Mouse (Mus musculus): ENCODE results near the gene Higd1c. TPM values are rescaled to one million over a fixed set of nuclear protein-coding genes. Genes with fewer than 3 reads are reported as not detected.
"Not testable (repeated sequence)": the region's sequence is repeated elsewhere in the genome, so short reads cannot be mapped to it uniquely, and the experiment has no call there.

The Higd1c gene
- polyA plus RNA-seq, 1 experiment from 2014 or later, result not detected

DNA sequence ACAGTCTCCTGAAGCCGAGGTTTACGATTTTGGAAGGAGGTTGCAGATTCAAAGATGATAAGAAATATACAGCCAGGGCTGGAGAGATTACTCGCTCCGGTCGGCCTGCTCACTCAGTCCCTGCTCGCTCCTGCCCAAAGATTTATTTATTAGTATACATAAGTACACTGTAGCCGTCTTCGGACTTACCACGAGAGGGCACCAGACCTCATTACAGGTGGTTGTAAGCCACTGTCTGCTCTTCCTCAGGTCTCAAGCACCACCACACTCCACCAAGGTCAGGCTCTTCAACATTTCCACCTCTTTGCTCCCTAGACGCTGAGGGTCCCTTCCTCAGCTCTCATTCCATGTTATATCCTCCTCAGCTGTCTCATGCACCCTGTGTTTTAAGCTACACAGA lies 26.5 kb upstream of the Higd1c start:
- 41% methylated on average over 10 of the region's 10 CpGs for WGBS
- H3K36me3 ChIP-seq, result not testable (repeated sequence)

DNA sequence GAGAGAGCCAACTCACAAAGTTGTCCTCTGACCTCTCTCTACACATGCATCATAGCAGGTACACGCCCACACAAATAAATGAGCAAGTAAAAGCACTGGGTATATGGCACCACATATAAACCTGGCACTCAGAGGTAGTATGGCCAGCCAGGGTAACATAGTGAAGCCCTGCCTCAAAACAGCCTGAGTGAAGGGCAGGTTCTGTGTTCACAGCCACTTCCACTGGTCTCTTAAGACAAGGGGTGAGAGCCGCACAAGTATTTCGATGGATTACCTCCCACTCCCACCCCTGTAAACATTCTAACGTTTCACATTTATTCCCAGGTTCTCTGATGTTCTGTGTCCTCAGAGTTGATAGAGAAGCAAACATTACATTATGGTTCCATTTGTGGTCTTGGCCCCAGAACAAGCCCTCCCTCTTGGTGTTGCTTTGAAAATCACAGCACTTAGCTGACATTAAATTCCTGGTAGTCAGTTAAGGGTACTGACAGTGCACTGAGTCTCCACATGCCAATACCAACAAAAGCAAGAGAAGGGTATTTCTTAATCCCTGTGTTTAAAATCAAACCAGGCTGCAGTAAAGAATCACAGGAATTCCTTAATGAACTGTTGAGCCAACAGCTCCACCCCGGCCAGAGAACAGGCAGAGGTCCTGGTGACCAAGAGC lies 22.9 kb upstream of the Higd1c start:
- H3K4me3 ChIP-seq; DNase-seq (ENCODE audit: low spot score); H3K27ac ChIP-seq; H3K36me3 ChIP-seq; H3K4me1 ChIP-seq; H3K27me3 ChIP-seq (ENCODE audit: insufficient read depth, poor library complexity, severe bottlenecking); H3K9me3 ChIP-seq: not testable (repeated sequence)
- 81% methylated on average over 5 of the region's 5 CpGs for WGBS

More for the DNA sequence above, 26.5 kb upstream of the Higd1c start:
- H3K9me3 ChIP-seq; H3K27me3 ChIP-seq (ENCODE audit: insufficient read depth, poor library complexity, severe bottlenecking); H3K4me3 ChIP-seq; H3K27ac ChIP-seq; DNase-seq (ENCODE audit: low spot score); H3K4me1 ChIP-seq: not testable (repeated sequence)

DNA sequence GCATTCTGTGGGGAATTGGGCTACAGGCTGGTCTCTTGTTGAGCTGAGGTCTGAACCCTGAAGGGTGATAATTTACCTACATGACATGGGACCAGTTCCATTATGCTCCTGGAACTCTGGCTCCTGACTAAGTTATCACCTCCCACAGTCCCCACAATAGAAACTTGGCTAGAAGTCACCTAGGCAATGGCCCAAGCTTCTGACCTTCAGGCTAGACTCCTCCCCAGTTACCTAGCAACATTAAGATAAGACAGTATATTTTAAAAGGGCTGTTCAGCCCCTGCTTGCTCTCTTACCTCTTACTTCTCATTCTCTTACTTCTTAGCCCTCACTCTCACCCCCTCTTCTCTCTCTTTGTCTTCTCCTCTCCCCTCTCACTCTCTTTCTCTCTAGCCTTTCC lies 18.9 kb upstream of the Higd1c start:
- H3K4me1 ChIP-seq, result peaks cover 15% of the 10 kb centered on the region
- no peak for DNase-seq (ENCODE audit: low spot score)
- no peaks in the 10 kb centered on the region for H3K36me3 ChIP-seq
- H3K4me3 ChIP-seq, result no peak overlapping the region
- H3K27me3 ChIP-seq (ENCODE audit: insufficient read depth, poor library complexity, severe bottlenecking), result no peaks in the 10 kb centered on the region
- H3K27ac ChIP-seq, result no peak overlapping the region
- H3K9me3 ChIP-seq, result 0 out of 2 replicates have a peak, but pooled peaks cover 5% of the 10 kb centered on the region

DNA sequence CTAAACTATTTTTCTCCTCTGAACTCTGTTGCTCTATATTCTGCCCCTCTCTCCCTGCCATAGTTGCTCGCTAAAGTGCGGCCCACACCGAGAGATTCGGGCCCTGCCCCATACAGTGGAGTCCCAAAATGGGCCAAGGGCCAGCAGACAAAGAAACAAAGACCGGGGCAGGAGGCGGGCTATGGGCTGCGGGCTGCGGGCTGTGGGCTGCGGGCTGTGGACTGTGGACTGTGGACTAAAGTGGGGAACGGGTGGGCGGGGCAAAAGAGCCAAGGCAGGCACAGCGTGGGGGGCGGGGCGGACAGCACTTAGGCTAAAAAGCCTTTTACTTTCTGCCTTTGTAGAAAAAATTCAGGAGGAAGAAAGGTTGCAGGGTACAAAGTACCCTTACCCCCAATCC lies 17.6 kb upstream of the Higd1c start:
- 64% methylated on average over 14 of the region's 14 CpGs for WGBS
- DNase-seq (ENCODE audit: low spot score), result no peak
- H3K9me3 ChIP-seq, result 0 out of 2 replicates have a peak, but pooled peaks cover 5% of the 10 kb centered on the region
- no peak overlapping the region for H3K4me3 ChIP-seq
- peaks cover 23% of the 10 kb centered on the region for H3K4me1 ChIP-seq
- H3K36me3 ChIP-seq, result no peaks in the 10 kb centered on the region
- no peak overlapping the region; the same call in 1 of the 2 replicates for H3K27ac ChIP-seq
- H3K27me3 ChIP-seq (ENCODE audit: insufficient read depth, poor library complexity, severe bottlenecking), result no peaks in the 10 kb centered on the region

DNA sequence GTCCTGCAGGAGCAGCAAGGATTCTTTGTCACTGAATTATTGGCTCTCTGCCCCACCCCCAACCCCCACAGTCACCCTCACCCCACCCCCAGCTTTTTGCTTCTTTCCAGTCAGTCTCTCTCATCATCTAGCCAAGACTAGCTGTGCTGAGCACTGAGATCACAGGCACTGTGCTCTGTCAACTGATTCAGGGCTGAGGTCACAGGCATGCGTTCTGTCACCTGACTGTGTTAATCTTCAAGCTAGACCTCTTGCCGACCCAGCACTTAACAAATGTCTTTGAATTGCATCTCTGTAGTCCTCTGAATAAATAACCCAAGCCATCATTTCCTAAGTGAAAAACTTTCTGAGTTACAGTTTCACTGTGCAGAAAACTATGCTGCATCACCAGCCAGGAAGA lies 14.8 kb upstream of the Higd1c start:
- H3K36me3 ChIP-seq, result no peaks in the 10 kb centered on the region
- H3K27ac ChIP-seq, result 0 out of 2 replicates have a peak overlapping the region, but pooled peaks have one; percentile 47
- no peaks in the 10 kb centered on the region for H3K27me3 ChIP-seq (ENCODE audit: insufficient read depth, poor library complexity, severe bottlenecking)
- 0 out of 2 replicates have a peak, but pooled peaks cover 5% of the 10 kb centered on the region for H3K9me3 ChIP-seq
- no peak for DNase-seq (ENCODE audit: low spot score)
- peaks cover 25% of the 10 kb centered on the region for H3K4me1 ChIP-seq
- 33% methylated on average over 2 of the region's 2 CpGs for WGBS
- H3K4me3 ChIP-seq, result 0 out of 2 replicates have a peak overlapping the region, but pooled peaks have one; percentile 12

DNA sequence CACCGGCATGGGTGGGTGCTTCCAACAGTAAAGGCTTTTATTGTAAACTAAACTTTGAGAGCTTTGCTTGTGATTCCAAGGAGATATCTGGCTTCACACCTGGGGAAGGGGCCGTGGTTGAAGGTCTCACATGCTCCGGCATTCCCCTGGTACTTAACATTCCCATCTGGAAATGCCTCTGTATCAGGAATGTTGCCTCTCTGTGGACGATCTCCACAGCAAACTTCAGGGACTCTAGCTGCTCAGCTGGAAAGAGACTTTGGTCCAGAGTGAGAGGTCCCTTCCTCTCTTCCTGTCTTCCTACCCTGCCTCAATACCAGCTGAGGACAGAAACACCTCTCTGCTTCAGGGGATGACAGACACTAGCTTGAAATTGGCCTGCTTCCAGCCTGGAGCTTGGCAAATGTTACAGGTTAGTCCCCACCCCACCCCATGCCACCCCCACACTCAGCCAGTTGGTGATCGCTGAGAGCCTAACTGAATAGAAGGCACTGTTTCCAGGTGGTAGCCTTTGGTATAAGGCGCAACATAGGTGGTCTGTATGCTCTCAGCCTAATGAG lies 12.8 kb upstream of the Higd1c start:
- Histone ChIP-seq H3K4me3 (no peak overlapping the region), H3K36me3 (no peaks in the 10 kb centered on the region), H3K27me3 (ENCODE audit: insufficient read depth, poor library complexity, severe bottlenecking) (no peaks in the 10 kb centered on the region), H3K9me3 (no peaks in the 10 kb centered on the region), H3K4me1 (peaks cover 25% of the 10 kb centered on the region), H3K27ac (0 out of 2 replicates have a peak overlapping the region, but pooled peaks have one; percentile 25)
- 50% methylated on average over 6 of the region's 6 CpGs for WGBS
- peak; percentile 74 for DNase-seq (ENCODE audit: low spot score)

DNA sequence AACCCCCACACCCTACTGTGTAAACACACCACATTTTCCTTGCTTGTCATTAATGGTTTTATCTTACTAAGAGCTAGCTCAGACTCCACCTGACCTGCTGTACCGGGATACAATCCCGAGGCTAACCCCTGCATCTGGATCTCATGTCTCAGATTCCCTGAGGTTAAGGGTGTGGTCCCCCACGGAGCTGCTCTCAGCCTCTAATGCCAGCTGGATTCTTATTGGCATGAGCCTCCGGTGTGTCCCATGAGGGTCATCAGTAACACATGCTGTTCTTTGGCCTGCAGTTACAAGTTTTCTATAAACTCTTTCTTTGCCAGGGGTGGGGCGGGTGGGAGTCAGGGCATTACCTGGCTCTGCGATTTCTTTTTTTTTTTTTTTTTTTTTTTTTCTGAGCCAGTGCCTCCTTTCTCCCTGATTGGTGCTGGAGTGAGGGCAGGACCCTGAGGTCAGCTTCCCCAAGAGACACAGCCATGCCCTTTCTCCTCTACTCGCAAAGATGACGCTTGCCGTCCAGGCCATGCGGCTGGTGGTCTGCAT lies 11.6 kb upstream of the Higd1c start, which contains the start of the genes Methig1 and Mettl7a2:
Methig1 (plus strand) TSS at position 439 of the 540 bp plus-strand sequence.
Mettl7a2 (plus strand) TSS at position 490 of the 540 bp plus-strand sequence.
- DNase-seq (ENCODE audit: low spot score), result no peak
- WGBS, result 82% methylated on average over 10 of the region's 10 CpGs
- H3K9me3 ChIP-seq, result no peaks in the 10 kb centered on the region
- H3K36me3 ChIP-seq, result no peaks in the 10 kb centered on the region
- no peaks in the 10 kb centered on the region; the same call in 1 of the 2 replicates for H3K27me3 ChIP-seq (ENCODE audit: insufficient read depth, poor library complexity, severe bottlenecking)
- H3K27ac ChIP-seq, result no peak within 1 kb of the TSS
- peaks cover 25% of the 10 kb centered on the region for H3K4me1 ChIP-seq
- H3K4me3 ChIP-seq, result no peak within 1 kb of the TSS

DNA sequence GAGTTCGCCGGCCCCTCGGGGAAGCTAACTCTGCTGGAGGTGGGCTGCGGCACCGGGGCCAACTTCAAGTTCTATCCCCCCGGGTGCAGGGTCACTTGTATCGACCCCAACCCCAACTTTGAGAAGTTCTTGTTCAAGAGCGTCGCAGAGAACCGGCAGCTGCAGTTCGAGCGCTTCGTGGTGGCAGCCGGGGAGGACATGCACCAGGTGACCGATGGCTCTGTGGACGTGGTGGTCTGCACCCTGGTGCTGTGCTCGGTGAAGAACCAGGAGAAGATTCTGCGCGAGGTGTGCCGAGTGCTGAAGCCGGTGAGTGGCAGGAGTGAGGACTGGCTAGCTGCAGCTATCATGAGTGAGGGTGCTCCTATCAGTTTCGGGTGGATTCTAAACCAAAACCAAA lies 10.9 kb upstream of the Higd1c start:
- not testable (repeated sequence) for DNase-seq (ENCODE audit: low spot score); H3K4me3 ChIP-seq

DNA sequence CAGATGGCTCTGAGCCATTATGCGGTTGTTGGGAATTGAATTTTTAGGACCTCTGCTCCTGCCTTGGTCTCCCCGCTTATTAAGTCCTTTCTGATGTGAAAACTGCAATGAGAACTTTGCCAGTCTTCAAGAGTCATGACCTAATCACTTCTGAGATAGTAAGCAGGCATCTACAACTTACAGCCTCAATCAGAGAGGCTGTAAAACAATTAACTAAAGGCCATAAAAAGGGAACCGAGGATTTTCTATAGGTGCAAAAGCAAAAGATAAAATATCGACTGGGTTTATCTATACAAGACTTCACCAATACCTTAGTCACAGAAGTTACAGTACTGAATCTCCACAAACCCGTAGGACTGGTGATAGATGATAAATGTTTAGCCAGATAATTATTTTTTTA lies 8.5 kb upstream of the Higd1c start:
- 81% methylated on average over 5 of the region's 5 CpGs for WGBS
- Histone ChIP-seq H3K4me3 (no peak overlapping the region), H3K27me3 (ENCODE audit: insufficient read depth, poor library complexity, severe bottlenecking) (no peaks in the 10 kb centered on the region; the same call in 1 of the 2 replicates), H3K9me3 (no peaks in the 10 kb centered on the region), H3K4me1 (peaks cover 10% of the 10 kb centered on the region), H3K36me3 (no peaks in the 10 kb centered on the region), H3K27ac (no peak overlapping the region)
- DNase-seq (ENCODE audit: low spot score), result no peak

More for the DNA sequence above, 10.9 kb upstream of the Higd1c start:
- not testable (repeated sequence) for H3K27ac ChIP-seq; H3K27me3 ChIP-seq (ENCODE audit: insufficient read depth, poor library complexity, severe bottlenecking); H3K36me3 ChIP-seq; H3K9me3 ChIP-seq
- 84% methylated on average over 22 of the region's 22 CpGs for WGBS
- H3K4me1 ChIP-seq, result peaks cover 22% of the 10 kb centered on the region

DNA sequence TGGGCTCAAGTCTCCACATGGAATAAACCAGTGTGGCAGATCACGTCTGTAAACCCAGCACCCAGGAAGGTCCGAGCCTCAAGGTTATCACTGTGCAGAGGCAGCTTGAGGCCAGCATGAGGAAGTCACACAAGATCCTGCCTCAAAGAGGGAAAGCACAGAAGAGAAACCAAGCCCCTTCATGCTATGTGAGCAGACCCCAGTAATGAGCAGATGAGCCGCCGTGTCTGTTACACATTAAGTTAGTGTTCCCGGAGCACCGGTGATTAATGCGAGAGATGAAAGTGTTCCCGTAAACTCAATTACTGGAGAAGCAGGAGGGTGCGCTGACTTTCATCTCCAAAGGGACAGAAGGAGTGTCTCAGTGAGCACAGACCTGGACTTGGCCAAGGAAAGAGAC lies 1.6 kb downstream of the Higd1c start:
- H3K36me3 ChIP-seq; DNase-seq (ENCODE audit: low spot score): not testable (repeated sequence)
- WGBS, result 79% methylated on average over 9 of the region's 9 CpGs

DNA sequence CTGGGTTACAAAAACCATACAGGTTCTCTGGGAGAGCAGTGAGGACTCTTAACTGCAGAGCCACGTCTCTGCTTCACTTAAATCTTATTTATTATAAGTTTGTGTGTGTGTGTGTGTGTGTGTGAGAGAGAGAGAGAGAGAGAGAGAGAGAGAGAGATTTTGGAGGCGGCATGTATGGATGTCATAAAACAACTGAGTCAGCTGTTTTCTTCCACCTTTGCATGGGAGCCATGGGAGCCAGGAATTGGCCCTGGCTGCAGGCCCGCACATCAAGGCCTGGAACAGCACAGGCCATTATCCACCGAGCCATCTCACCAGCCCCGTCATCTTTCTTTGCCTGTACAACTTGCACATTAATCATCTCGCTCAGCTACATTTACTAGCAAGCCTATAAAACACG lies 2.8 kb downstream of the Higd1c start:
- Histone ChIP-seq H3K27me3 (ENCODE audit: insufficient read depth, poor library complexity, severe bottlenecking) (peaks cover 7% of the 10 kb centered on the region; the same call in 1 of the 2 replicates), H3K4me1 (no peaks in the 10 kb centered on the region), H3K27ac (no peak overlapping the region), H3K9me3 (no peaks in the 10 kb centered on the region), H3K4me3 (no peak overlapping the region), H3K36me3 (no peaks in the 10 kb centered on the region)
- 77% methylated on average over 7 of the region's 7 CpGs for WGBS
- no peak for DNase-seq (ENCODE audit: low spot score)

More for the DNA sequence above, 1.6 kb downstream of the Higd1c start:
- not testable (repeated sequence) for H3K4me1 ChIP-seq; H3K4me3 ChIP-seq; H3K9me3 ChIP-seq; H3K27me3 ChIP-seq (ENCODE audit: insufficient read depth, poor library complexity, severe bottlenecking); H3K27ac ChIP-seq

DNA sequence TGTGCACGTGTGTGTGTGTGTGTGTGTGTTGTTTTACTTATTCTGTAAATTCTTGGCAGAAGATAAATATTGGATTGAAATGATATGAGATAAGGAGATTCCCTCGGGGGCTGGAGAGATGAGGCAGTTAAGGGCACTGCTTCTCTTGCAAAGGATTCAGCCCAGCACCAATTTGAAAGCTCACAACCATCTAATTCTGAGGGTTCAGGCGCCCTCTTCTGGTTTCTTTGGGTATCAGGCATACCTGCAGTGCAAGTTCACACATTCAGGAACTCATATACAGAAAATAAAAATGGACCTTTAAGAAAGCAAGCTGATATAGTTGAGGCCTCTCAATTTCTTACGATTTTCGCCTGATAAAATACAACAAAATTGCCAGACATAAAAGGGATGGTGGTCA lies 10.7 kb downstream of the Higd1c start:
- Histone ChIP-seq H3K4me1 (no peaks in the 10 kb centered on the region), H3K9me3 (no peaks in the 10 kb centered on the region), H3K4me3 (no peak overlapping the region), H3K36me3 (no peaks in the 10 kb centered on the region), H3K27ac (no peak overlapping the region), H3K27me3 (ENCODE audit: insufficient read depth, poor library complexity, severe bottlenecking) (no peaks in the 10 kb centered on the region)
- no peak for DNase-seq (ENCODE audit: low spot score)
- WGBS, result 26% methylated on average over 5 of the region's 5 CpGs

DNA sequence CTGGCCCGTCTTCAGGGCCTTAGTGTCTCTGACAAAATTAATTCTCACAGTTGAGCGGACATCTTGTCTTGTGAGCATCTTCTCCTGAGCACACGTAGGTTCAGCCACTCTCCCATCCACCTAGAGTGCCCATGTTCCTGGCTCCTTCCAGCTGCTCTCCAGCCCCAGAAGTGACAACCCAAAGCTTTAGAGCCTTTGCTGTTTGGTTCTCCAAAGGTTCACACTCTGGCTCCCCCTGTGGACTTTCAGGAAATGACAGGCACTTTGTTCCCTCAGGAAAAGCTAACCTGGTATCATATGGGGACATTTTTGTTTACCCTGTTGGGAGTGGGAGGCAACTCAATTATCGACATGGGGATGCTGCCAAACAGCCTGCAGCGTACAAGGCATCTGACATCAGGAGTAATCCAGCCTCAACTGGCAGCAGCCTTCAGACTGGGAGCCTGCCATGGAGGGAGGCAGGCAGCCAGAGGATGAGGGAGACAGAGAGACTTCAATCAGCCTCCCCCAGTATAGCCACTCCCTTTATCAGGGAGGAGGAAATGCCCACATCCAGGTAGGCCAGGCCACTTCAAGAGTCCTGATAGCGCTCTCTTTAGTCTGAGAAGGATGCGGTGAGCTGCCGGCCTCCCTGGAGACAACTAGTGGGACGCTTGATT lies 13.6 kb downstream of the Higd1c start:
- DNase-seq (ENCODE audit: low spot score); H3K27me3 ChIP-seq (ENCODE audit: insufficient read depth, poor library complexity, severe bottlenecking); H3K9me3 ChIP-seq; H3K36me3 ChIP-seq; H3K4me1 ChIP-seq; H3K4me3 ChIP-seq; H3K27ac ChIP-seq: not testable (repeated sequence)
- WGBS, result 30% methylated on average over 4 of the region's 9 CpGs
